Mouse (Mus musculus): Measurements from ENCODE around the gene Duox2.

Duox2 gene

DNA sequence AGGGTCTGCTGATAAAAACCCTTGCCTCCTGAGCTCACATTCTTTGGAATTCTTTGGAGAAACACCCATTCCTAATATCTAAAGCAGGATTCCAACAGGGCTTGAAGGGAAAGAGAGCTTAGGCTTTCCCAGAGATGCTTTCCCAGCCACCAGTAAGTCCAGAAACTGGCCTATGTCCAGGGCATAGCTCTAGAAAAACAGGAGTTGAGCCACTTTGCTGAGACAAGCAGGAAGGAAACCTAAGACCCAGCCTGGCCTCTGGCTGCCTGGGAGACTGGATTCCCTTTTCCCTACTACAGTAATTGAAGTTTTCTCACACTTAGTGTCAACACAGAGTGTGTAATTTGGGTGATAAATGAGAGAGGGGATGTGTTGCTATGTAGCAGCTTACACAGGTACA lies 61.9 kb downstream of the Duox2 start:
- DNase-seq: no peak

DNA sequence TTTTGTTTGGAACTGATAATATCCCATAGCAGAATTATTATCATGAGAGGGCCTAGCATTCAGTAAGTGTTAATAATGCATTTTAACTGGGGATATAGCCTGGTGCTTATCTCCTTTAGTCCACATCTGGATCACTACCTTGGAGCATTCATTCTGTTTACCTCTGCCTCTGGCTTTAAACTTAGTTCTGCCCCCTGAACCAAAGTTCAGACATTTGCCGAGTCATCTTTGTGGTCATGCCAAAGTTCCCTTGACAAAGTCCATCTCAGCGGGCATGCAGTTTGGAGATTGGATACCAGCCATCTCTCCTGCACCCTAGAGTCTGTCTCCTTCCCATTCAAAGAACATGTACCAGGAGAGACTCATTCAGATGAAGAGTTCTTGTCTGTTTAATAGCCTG lies 62.8 kb downstream of the Duox2 start:
- DNase-seq: no peak

DNA sequence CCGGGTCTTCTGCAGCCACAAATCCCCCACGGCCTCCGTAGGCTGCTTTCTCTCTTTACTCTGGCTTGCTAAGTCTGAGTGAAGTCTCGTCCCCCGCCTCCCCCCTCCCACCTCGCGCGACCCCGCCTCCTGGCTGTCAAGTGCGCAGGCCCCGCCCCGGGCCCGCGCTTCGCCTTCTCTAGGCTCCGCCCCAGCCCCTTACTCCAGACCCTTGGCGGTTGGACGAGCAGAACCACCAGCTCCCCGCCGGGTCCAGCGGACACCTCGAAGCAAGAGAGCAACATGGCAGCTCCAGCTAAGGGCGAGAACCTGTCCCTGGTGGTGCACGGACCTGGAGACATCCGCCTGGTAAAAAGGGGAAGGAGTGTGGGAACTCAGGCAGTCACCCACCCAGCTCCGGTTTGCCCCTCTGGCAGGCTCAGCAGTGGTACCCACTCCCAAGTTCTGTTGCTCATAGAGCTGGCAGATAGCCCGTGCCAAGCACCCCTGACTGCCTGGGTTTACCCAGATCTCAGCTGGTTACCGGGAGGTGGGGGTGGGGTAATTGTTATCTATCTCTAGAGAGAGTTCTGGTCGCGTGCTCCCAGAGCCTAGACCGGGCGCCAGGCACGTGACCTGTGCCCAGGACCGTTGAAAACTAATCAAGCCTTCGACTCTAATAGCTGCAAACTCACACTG lies 63.5 kb downstream of the Duox2 start, which contains the start of gene Sord:
TSS of gene Sord (plus strand) at position 139 of the 678 bp plus-strand sequence.
- peak; percentile 95 for DNase-seq

DNA sequence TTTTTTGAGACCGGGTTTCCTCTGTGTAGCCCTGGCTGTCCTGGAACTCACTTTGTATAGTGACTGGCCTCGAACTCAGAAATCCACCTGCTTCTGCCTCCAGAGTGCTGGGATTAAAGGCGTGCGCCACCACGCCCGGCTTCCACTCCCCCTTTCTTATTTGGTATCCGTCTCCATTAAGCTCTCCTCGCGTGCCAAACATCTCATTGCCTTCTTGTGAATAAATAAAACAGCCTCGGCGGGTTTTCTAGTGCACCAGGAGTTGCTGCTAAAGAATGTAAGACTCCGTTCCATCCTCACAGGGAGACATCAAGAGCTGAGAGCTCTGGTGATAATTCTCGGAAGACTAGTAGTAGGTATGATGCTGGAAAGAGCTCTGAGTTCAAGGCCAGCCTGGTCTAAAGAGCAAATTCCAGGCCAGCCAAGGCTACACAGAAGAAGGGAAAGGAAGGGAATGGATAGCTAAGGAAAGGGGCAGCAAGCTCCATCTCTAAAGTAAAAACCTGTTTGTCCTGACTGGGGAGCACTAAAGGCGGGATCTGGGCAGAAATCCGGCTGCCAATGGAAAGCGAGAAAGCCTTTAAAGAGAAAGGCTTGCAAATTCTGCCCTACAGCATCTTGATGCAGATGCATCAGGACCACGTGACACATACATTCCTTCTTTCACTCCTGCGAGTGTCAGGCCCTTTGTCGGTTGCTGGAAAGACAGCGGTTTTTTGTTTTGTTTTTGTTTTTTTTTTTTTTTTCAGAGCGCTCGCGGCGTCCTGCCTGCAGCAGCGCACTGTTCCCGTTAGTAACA lies 64.3 kb downstream of the Duox2 start:
- no peak for DNase-seq

DNA sequence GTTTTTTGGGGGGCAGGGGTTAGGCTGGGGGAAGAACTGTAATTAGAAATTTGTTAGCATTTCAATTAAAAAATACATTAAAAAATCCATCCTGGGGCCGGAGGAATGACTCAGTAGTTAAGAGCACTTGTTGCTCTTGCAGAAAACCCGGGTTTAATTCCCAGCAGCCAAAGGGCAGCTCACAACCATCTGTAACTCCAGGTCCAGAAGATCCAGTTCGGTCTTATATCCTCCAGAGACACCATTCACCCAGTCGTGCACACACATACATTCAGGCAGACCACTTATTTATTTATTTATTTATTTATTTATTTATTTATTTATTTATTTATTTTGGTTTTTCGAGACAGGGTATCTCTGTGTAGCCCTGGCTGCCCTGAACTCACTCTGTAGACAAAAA lies 64.9 kb downstream of the Duox2 start:
- DNase-seq: no peak

DNA sequence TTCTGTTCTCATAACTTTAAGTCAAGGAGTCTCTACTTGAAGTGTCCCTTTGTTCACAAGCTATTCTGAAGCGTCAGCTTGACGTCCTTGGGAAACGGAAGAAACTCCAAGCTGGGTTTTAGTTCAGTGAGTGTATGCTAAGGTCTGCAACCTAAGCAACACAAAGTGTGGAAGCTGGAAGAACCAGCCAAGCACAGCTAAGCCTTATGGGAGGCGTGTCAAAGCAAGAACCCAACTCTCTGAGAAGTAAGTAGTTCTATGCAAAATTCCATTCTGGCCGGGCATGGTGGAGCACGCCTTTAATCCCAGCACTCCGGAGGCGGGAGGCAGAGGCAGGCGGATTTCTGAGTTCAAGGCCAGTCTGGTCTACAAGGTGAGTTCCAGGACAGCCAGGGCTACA lies 66.6 kb downstream of the Duox2 start:
- no peak for DNase-seq

DNA sequence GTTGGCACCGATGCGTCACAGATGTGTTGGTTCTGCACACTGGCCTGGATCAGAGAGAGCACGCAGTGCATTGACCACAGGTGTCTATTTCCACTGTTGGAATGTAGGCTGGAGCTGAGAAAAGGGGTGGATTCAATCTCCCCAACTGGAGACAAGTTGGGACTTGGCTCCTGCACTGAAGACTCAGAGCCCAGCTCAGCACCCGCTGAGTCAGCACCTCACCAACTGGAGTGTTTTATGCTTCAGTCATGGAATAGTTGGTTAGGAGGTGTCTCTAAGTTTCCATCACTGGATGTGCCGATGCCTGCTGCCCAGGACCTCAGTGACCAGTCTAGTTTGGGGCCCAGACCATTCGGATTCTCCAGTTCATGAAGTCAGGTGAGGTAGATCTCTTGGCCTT lies 67.9 kb downstream of the Duox2 start:
- DNase-seq: no peak
